Mouse (Mus musculus) cortical plate, adult 2 months (tissue): ENCODE data around the gene Tm6sf2. TPM values are rescaled to one million over a fixed set of nuclear protein-coding genes. Genes with fewer than 3 reads are reported as not detected.
"Not testable (repeated sequence)": the region's sequence is repeated elsewhere in the genome, so short reads cannot be mapped to it uniquely, and the experiment has no call there.

Experiments used
- H3K27ac ChIP-seq: fragments of 200-500 bp; 2 replicates; pipeline ENCODE4 v1.5.1; 2012; ENCODE audit warnings: low read length, control low read depth, inconsistent platforms; ENCODE audit not compliant: insufficient read depth
- H3K4me1 ChIP-seq: fragments of 200-500 bp; 2 replicates; pipeline ENCODE4 v1.6.1; 2011; ENCODE audit warnings: low read length; ENCODE audit not compliant: control insufficient read depth, insufficient read depth
- H3K4me3 ChIP-seq: fragments of 200-500 bp; 2 replicates; pipeline ENCODE4 v1.5.1; 2011; ENCODE audit warnings: mild to moderate bottlenecking, low read length, control low read depth; ENCODE audit not compliant: insufficient read depth
- CTCF ChIP-seq: fragments of 200-500 bp; IDR thresholded peaks from 2 replicates; pipeline ENCODE4 v1.5.1; 2011; ENCODE audit warnings: mild to moderate bottlenecking, control low read depth, low read length; ENCODE audit not compliant: insufficient read depth; ENCODE audit errors: extremely low read depth
- POLR2A ChIP-seq: fragments of 200-500 bp; IDR thresholded peaks from 2 replicates; pipeline ENCODE4 v1.6.1; 2011; ENCODE audit warnings: mild to moderate bottlenecking, low read length, control low read depth; ENCODE audit not compliant: insufficient read depth; ENCODE audit errors: extremely low read depth
- polyA plus RNA-seq: library from polyadenylated mRNA; depleted of rRNA; stranded (reverse); fragments of >200 nt; gene quantifications from 2 replicates; pipeline ENCODE4 v1.2.3, GENCODE M21; 2012; rRNA removed

Tm6sf2 gene
- 4.8 and 6.4 TPM in 2 replicates for polyA plus RNA-seq

GRCm38 (mm10) chr8:70072441-70073069, at the start of gene Tm6sf2:
Tm6sf2 (plus strand) TSS chr8:70072924.
- Histone ChIP-seq H3K4me1 (no peaks in the 10 kb centered on the region), H3K4me3 (no peak within 1 kb of the TSS), H3K27ac (no peak within 1 kb of the TSS)
- TF ChIP-seq POLR2A (0 out of 2 replicates have a peak, but pooled peaks have one; percentile 8), CTCF (no peak)

DNA sequence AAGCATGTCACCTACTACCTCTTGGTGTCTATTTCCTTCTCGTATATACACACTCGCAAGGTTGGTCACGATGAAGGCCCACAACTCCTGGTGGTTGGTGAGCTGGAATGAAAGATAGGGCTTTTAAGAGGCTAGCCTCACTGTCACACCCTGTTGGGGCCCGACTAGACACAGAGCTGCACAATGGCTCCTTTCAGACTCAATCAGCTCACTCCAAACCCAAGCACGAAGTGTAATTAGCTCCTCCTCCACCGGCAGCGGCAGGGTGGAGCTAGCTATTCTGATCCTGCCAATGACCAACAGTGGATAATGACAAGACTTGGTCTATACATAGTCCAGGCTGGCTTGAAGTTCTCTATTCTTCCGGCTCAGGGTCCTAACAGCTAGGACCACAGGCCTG, 49.1 kb upstream of the Tm6sf2 start:
- no peak overlapping the region for H3K27ac ChIP-seq
- no peaks in the 10 kb centered on the region for H3K4me1 ChIP-seq
- H3K4me3 ChIP-seq: no peak overlapping the region
- TF ChIP-seq CTCF (no peak), POLR2A (no peak)

DNA sequence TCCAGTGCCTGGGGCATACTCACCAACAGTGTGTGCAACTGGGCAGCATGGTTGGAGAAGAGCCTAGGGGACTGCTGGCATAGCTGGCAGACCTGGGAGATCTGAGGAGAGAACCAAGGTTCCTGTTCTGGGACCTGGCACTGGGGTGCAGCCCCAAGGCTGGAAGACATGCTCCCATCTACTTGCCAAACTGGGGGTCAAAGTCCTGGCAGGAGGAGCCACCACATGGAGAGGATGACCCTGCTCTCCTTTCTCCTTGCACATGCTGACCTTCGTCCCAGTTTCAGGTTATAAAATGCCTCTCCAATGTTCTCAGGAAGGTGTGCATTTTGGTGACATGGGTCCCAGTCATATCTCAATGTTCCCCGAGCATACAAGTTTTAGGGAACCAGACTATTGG, 46.6 kb upstream of the Tm6sf2 start:
- Histone ChIP-seq H3K4me3 (no peak overlapping the region), H3K4me1 (no peaks in the 10 kb centered on the region), H3K27ac (no peak overlapping the region)
- TF ChIP-seq POLR2A (no peak), CTCF (no peak)

DNA sequence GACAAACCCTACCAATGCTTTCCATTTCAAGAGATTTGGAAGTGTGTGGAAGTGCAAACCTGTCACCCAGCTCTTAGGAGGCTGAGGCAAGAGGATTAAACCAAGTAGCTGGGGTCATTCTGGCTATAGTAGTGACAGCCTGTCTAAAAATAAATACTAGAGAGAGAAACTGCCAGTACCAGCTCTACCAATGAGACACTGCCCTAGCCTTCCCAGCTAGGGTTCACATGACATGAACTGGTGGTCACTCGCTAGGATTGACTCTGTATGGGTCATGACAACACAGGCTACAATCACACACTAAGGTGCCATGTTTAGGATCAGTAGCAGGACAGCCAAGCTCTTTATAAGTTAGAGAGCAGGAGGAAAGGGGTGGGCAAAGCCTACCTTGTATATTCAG, 42.5 kb upstream of the Tm6sf2 start:
- no peak for TF ChIP-seq CTCF
- TF ChIP-seq POLR2A: no peak
- no peak overlapping the region for H3K4me3 ChIP-seq
- no peaks in the 10 kb centered on the region for H3K4me1 ChIP-seq
- no peak overlapping the region for H3K27ac ChIP-seq

- peaks cover 7% of the 10 kb centered on the region for H3K4me1 ChIP-seq
- H3K4me3 ChIP-seq: no peak overlapping the region
- H3K27ac ChIP-seq: no peak overlapping the region
- TF ChIP-seq CTCF (no peak), POLR2A (no peak)
Observed at GRCm38 (mm10) chr8:70037994-70038393, 34.7 kb upstream of the Tm6sf2 start.

DNA sequence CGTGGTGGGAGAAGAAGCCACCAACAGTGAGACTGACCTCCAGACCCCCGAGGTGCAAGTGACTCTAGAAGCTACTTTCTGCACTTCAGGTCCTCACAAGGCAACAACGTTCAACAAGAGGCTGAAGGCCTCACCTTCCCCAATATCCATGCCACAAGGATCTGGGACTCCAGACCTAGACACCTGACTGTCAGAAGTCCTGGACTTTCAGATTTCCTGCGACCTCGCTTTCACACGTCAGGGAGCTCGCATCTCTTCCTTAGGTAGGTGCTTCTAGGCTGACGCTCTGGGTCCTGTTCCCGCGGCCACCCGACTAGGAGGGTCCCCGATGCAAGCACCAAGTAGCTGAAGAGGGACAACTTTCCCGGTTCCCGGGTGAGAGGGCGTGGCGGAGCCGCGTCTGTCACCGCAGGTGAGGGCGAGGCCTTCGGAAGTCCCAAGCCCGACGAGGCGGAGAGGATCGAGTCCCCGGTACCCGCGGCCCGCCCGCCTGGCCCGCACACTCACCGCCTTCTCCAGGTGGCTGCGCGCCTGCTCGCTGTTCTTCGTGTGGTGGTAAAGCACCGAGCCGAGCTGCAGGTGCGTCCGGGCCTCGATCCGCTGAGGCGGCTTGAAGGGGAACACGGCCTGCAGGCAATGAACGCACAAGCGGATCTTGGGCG, 30.7 kb upstream of the Tm6sf2 start:
- TF ChIP-seq CTCF (no peak), POLR2A (no peak)
- Histone ChIP-seq H3K4me1 (peaks cover 10% of the 10 kb centered on the region), H3K4me3 (peak overlapping the region; percentile 65), H3K27ac (peak overlapping the region; percentile 30; the same call in 1 of the 2 replicates)

- H3K27ac ChIP-seq: peak within 1 kb of the TSS; percentile 89
- peaks cover 10% of the 10 kb centered on the region for H3K4me1 ChIP-seq
- TF ChIP-seq POLR2A: peak; percentile 91
- TF ChIP-seq CTCF: no peak
- H3K4me3 ChIP-seq: peak within 1 kb of the TSS; percentile 65
Observed at GRCm38 (mm10) chr8:70042583-70043455, 29.9 kb upstream of the Tm6sf2 start, which contains the start of the genes Mau2 and Sugp1. Mau2 (minus strand) TSS chr8:70042734. Sugp1 (plus strand) TSS chr8:70042813.

DNA sequence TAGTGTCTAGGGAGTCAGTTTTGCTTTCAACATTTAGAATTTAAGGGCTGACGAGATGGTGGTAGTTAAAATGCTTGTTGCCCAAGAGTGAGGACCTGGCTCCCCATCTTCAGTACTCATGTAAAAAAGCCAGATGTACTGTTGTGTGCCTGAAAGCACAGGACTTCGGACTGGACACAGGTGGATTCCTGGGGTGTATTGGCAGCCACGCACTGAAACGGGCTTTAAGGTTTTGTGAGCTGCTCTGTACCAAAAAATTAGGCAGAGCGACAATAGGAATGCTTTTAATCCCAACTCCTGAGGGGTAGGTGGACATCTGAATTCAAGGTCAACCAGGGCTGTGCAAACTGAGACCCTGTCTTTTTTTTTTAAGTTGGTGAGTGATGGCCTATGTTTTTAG, 28.7 kb upstream of the Tm6sf2 start:
- Histone ChIP-seq H3K4me3 (peak overlapping the region; percentile 65; the same call in 1 of the 2 replicates), H3K4me1 (peaks cover 10% of the 10 kb centered on the region), H3K27ac (no peak overlapping the region)
- TF ChIP-seq POLR2A: no peak
- TF ChIP-seq CTCF: no peak

DNA sequence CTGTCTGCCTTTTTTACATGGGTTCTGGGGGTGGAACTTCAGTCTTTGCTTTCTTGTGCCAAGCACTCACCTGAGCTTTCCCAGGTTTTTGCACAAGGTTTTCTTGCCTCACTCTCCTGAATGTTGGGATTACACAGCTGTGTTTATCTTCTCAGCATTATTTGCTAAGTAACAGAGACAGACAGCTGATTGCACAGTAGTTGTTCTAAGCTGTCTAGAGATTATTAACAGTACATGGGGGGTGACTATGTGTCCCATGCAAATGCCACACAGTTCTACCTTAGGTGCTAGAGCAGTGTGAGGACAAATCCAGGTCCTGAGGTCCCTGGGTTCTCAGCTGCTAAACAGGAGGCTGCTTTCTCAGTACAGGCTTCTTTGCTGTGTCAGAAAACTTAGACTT, 23.1 kb upstream of the Tm6sf2 start:
- H3K4me3 ChIP-seq: no peak overlapping the region
- no peak for TF ChIP-seq POLR2A
- no peaks in the 10 kb centered on the region for H3K4me1 ChIP-seq
- no peak overlapping the region for H3K27ac ChIP-seq

GRCm38 (mm10) chr8:70050434-70050833, 22.3 kb upstream of the Tm6sf2 start:
- not testable (repeated sequence) for H3K27ac ChIP-seq, H3K4me3 ChIP-seq, H3K4me1 ChIP-seq
